Mouse (Mus musculus): ENCODE data around the gene Clcn2. TPM values are rescaled to one million over a fixed set of nuclear protein-coding genes. Genes with fewer than 3 reads are reported as not detected.

The Clcn2 gene
- polyA plus RNA-seq, 1 experiment from 2014 or later = 3.8 TPM

GRCm38 (mm10) chr16:20708220-20708938 lies 9.2 kb downstream of the Clcn2 start:
- no peak overlapping the region for H3K9ac ChIP-seq (ENCODE audit: low read length)
- H3K4me1 ChIP-seq (ENCODE audit: control insufficient read depth, insufficient read depth, low read length) = no peaks in the 10 kb centered on the region
- no peaks in the 10 kb centered on the region for H3K9me3 ChIP-seq (replicated peaks; ENCODE audit: control insufficient read depth, low read length)
- H3K4me2 ChIP-seq (ENCODE audit: low read depth, low read length) = no peak overlapping the region
- no peak overlapping the region for H3K4me3 ChIP-seq (ENCODE audit: low read length)
- H3K27me3 ChIP-seq (ENCODE audit: control insufficient read depth, insufficient read depth, low read length) = no peaks in the 10 kb centered on the region
- ATAC-seq (replicated peaks; ENCODE audit: extremely low read depth, insufficient read depth, low FRiP score) = no peak
- peaks cover 4% of the 10 kb centered on the region for H3K36me3 ChIP-seq (ENCODE audit: control insufficient read depth, insufficient read depth)
- 92% methylated on average over 21 of the region's 21 CpGs for WGBS
- H3K27ac ChIP-seq (ENCODE audit: low read length) = no peak overlapping the region

- no peaks in the 10 kb centered on the region for H3K9me3 ChIP-seq (replicated peaks; ENCODE audit: control insufficient read depth, low read length)
- H3K36me3 ChIP-seq (ENCODE audit: control insufficient read depth, insufficient read depth) = peaks cover 3% of the 10 kb centered on the region
- no peak overlapping the region for H3K27ac ChIP-seq (ENCODE audit: low read length)
- 83% methylated on average over 2 of the region's 2 CpGs for WGBS
- H3K27me3 ChIP-seq (ENCODE audit: control insufficient read depth, insufficient read depth, low read length) = no peaks in the 10 kb centered on the region
- no peak for ATAC-seq (replicated peaks; ENCODE audit: extremely low read depth, insufficient read depth, low FRiP score)
- peaks cover 6% of the 10 kb centered on the region for H3K4me1 ChIP-seq (ENCODE audit: control insufficient read depth, insufficient read depth, low read length)
- no peak overlapping the region for H3K9ac ChIP-seq (ENCODE audit: low read length)
- H3K4me2 ChIP-seq (ENCODE audit: low read depth, low read length) = no peak overlapping the region
- H3K4me3 ChIP-seq (ENCODE audit: low read length) = no peak overlapping the region
Measured at GRCm38 (mm10) chr16:20706407-20707055, 11.0 kb downstream of the Clcn2 start.

GRCm38 (mm10) chr16:20705786-20706185 lies 11.8 kb downstream of the Clcn2 start:
- ATAC-seq (replicated peaks; ENCODE audit: extremely low read depth, insufficient read depth, low FRiP score) = no peak

GRCm38 (mm10) chr16:20703699-20704400 lies 13.7 kb downstream of the Clcn2 start:
- no peak overlapping the region for H3K9ac ChIP-seq (ENCODE audit: low read length)
- H3K27ac ChIP-seq (ENCODE audit: low read length) = no peak overlapping the region
- H3K36me3 ChIP-seq (ENCODE audit: control insufficient read depth, insufficient read depth) = no peaks in the 10 kb centered on the region; the same call in 1 of the 2 replicates
- no peaks in the 10 kb centered on the region for H3K9me3 ChIP-seq (replicated peaks; ENCODE audit: control insufficient read depth, low read length)
- H3K4me1 ChIP-seq (ENCODE audit: control insufficient read depth, insufficient read depth, low read length) = peaks cover 6% of the 10 kb centered on the region
- no peak overlapping the region for H3K4me3 ChIP-seq (ENCODE audit: low read length)
- WGBS = 87% methylated on average over 6 of the region's 6 CpGs
- H3K27me3 ChIP-seq (ENCODE audit: control insufficient read depth, insufficient read depth, low read length) = no peaks in the 10 kb centered on the region
- no peak for ATAC-seq (replicated peaks; ENCODE audit: extremely low read depth, insufficient read depth, low FRiP score)
- no peak overlapping the region for H3K4me2 ChIP-seq (ENCODE audit: low read depth, low read length)

More at GRCm38 (mm10) chr16:20705786-20706185, 11.8 kb downstream of the Clcn2 start:
- Histone ChIP-seq H3K9ac (ENCODE audit: low read length) (no peak overlapping the region), H3K4me2 (ENCODE audit: low read depth, low read length) (no peak overlapping the region), H3K27me3 (ENCODE audit: control insufficient read depth, insufficient read depth, low read length) (no peaks in the 10 kb centered on the region), H3K36me3 (ENCODE audit: control insufficient read depth, insufficient read depth) (no peaks in the 10 kb centered on the region; the same call in 1 of the 2 replicates), H3K4me3 (ENCODE audit: low read length) (no peak overlapping the region), H3K27ac (ENCODE audit: low read length) (no peak overlapping the region), H3K9me3 (replicated peaks; ENCODE audit: control insufficient read depth, low read length) (no peaks in the 10 kb centered on the region), H3K4me1 (ENCODE audit: control insufficient read depth, insufficient read depth, low read length) (peaks cover 6% of the 10 kb centered on the region)
- 77% methylated on average over 3 of the region's 3 CpGs for WGBS

- Histone ChIP-seq H3K4me1 (ENCODE audit: control insufficient read depth, insufficient read depth, low read length) (peaks cover 6% of the 10 kb centered on the region), H3K9me3 (replicated peaks; ENCODE audit: control insufficient read depth, low read length) (no peaks in the 10 kb centered on the region), H3K27ac (ENCODE audit: low read length) (no peak overlapping the region), H3K27me3 (ENCODE audit: control insufficient read depth, insufficient read depth, low read length) (no peaks in the 10 kb centered on the region), H3K4me3 (ENCODE audit: low read length) (no peak overlapping the region), H3K9ac (ENCODE audit: low read length) (no peak overlapping the region), H3K36me3 (ENCODE audit: control insufficient read depth, insufficient read depth) (no peaks in the 10 kb centered on the region; the same call in 1 of the 2 replicates), H3K4me2 (ENCODE audit: low read depth, low read length) (no peak overlapping the region)
- no peak for ATAC-seq (replicated peaks; ENCODE audit: extremely low read depth, insufficient read depth, low FRiP score)
- WGBS = 94% methylated on average over 10 of the region's 10 CpGs
Measured at GRCm38 (mm10) chr16:20703071-20703470, 14.5 kb downstream of the Clcn2 start.

- no peaks in the 10 kb centered on the region for H3K27me3 ChIP-seq (ENCODE audit: control insufficient read depth, insufficient read depth, low read length)
- no peak overlapping the region for H3K4me2 ChIP-seq (ENCODE audit: low read depth, low read length)
- no peak overlapping the region for H3K4me3 ChIP-seq (ENCODE audit: low read length)
- no peaks in the 10 kb centered on the region for H3K9me3 ChIP-seq (replicated peaks; ENCODE audit: control insufficient read depth, low read length)
- WGBS = 6% methylated on average over 8 of the region's 8 CpGs
- peak; percentile 75 for ATAC-seq (replicated peaks; ENCODE audit: extremely low read depth, insufficient read depth, low FRiP score)
- peaks cover 6% of the 10 kb centered on the region for H3K4me1 ChIP-seq (ENCODE audit: control insufficient read depth, insufficient read depth, low read length)
- H3K36me3 ChIP-seq (ENCODE audit: control insufficient read depth, insufficient read depth) = no peaks in the 10 kb centered on the region; the same call in 1 of the 2 replicates
- 0 out of 2 replicates have a peak overlapping the region, but pooled peaks have one; percentile 7 for H3K9ac ChIP-seq (ENCODE audit: low read length)
- H3K27ac ChIP-seq (ENCODE audit: low read length) = no peak overlapping the region
Measured at GRCm38 (mm10) chr16:20702522-20702893, 15.0 kb downstream of the Clcn2 start.

- no peaks in the 10 kb centered on the region for H3K27me3 ChIP-seq (ENCODE audit: control insufficient read depth, insufficient read depth, low read length)
- H3K4me1 ChIP-seq (ENCODE audit: control insufficient read depth, insufficient read depth, low read length) = peaks cover 6% of the 10 kb centered on the region
- H3K9me3 ChIP-seq (replicated peaks; ENCODE audit: control insufficient read depth, low read length) = no peaks in the 10 kb centered on the region
- H3K27ac ChIP-seq (ENCODE audit: low read length) = no peak overlapping the region
- ATAC-seq (replicated peaks; ENCODE audit: extremely low read depth, insufficient read depth, low FRiP score) = no peak
- no peak overlapping the region for H3K4me2 ChIP-seq (ENCODE audit: low read depth, low read length)
- H3K4me3 ChIP-seq (ENCODE audit: low read length) = no peak overlapping the region
- 0 out of 2 replicates have a peak overlapping the region, but pooled peaks have one; percentile 7 for H3K9ac ChIP-seq (ENCODE audit: low read length)
- 44% methylated on average over 12 of the region's 12 CpGs for WGBS
- no peaks in the 10 kb centered on the region; the same call in 1 of the 2 replicates for H3K36me3 ChIP-seq (ENCODE audit: control insufficient read depth, insufficient read depth)
Measured at GRCm38 (mm10) chr16:20701729-20702521, 15.6 kb downstream of the Clcn2 start.

- no peak overlapping the region for H3K9ac ChIP-seq (ENCODE audit: low read length)
- no peaks in the 10 kb centered on the region for H3K27me3 ChIP-seq (ENCODE audit: control insufficient read depth, insufficient read depth, low read length)
- no peak overlapping the region for H3K4me3 ChIP-seq (ENCODE audit: low read length)
- no peaks in the 10 kb centered on the region; the same call in 1 of the 2 replicates for H3K36me3 ChIP-seq (ENCODE audit: control insufficient read depth, insufficient read depth)
- peaks cover 7% of the 10 kb centered on the region for H3K4me1 ChIP-seq (ENCODE audit: control insufficient read depth, insufficient read depth, low read length)
- WGBS = 61% methylated on average over 7 of the region's 7 CpGs
- no peaks in the 10 kb centered on the region for H3K9me3 ChIP-seq (replicated peaks; ENCODE audit: control insufficient read depth, low read length)
- H3K4me2 ChIP-seq (ENCODE audit: low read depth, low read length) = no peak overlapping the region
- H3K27ac ChIP-seq (ENCODE audit: low read length) = no peak overlapping the region
- ATAC-seq (replicated peaks; ENCODE audit: extremely low read depth, insufficient read depth, low FRiP score) = no peak
Measured at GRCm38 (mm10) chr16:20701316-20701715, 16.2 kb downstream of the Clcn2 start.
